Mouse (Mus musculus) heart, adult 18-20 months (tissue): ENCODE results near the gene Cdkn1a. TPM values are rescaled to one million over a fixed set of nuclear protein-coding genes. Genes with fewer than 3 reads are reported as not detected.
"Not testable (repeated sequence)": the region's sequence is repeated elsewhere in the genome, so short reads cannot be mapped to it uniquely, and the experiment has no call there.

Experiments
- DNase-seq, 2 experiments: peaks; one replicate each; pipeline ENCODE4 v3.0.0; 2021 to 2022; ENCODE audit warnings: mixed read lengths in 1 of 2
- total RNA-seq, 2 experiments: library from RNA; stranded (reverse); gene quantifications; 2 replicates each; pipeline ENCODE4 v1.2.3; 2021

Cdkn1a gene
- total RNA-seq, 2 experiments from 2014 or later = 101 to 149 TPM

DNA sequence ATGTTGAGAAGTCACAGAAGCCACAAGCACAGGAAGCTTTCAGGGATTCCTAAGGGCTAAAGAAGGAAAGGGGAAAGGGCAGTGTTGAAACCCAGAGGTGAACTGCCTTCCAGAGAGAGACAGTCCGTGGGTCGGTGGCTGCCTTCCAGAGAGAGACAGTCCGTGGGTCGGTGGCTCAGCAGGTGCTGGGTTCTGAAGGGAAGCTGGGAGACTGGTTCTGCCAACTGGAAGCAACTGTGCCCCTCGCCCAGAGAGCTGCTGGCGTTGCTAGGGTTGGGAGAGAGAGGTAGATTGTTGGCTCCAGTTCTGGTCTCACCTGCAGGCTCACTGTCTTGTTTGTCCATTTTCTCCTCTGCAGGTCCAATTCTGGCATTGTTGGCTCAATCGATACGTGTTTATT is 32.3 kb upstream of the Cdkn1a start:
- DNase-seq = no peak

DNA sequence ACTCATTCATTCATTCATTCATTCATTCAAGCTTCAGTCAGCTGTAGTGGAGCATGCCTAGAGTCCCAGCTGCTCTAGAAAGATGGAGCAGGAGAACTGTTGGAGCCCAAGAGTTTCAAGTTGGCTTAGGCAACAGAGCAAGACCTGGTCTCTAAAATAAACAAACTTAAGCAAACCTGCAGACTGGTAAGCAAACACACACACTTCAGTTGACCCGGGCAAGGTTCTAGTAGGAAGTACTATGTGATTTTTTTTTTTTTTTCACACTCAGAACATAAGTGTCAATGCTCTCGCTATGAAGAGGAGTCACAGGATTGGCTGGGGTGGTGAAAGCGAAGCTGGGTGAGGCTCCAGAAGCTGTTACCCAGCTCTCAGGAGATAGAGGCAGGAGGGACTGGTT is 31.2 kb upstream of the Cdkn1a start:
- no peak for DNase-seq

DNA sequence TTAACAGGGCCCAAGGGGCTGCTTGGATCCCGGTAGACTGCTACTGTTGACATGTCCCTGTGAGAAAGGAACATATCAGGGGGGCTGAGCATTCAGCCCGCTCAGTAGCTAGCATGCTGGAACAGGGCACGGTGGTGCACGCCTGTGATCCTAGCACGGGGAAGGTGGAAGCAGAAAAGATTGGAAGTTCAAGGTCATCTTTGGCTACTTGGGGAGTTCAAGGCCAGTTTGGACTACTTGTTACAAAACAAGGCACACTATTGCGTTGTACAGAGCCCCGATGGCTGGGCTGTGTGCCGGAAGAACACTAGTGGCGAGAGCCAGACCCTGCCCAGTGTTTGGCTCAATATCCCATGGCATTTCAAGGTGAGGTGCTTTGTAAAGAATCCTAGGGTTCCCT is 29.8 kb upstream of the Cdkn1a start:
- no peak for DNase-seq

GRCm38 (mm10) chr17:29062119-29063035 is 28.4 kb upstream of the Cdkn1a start:
- peak; percentile 65 to 68 for DNase-seq

DNA sequence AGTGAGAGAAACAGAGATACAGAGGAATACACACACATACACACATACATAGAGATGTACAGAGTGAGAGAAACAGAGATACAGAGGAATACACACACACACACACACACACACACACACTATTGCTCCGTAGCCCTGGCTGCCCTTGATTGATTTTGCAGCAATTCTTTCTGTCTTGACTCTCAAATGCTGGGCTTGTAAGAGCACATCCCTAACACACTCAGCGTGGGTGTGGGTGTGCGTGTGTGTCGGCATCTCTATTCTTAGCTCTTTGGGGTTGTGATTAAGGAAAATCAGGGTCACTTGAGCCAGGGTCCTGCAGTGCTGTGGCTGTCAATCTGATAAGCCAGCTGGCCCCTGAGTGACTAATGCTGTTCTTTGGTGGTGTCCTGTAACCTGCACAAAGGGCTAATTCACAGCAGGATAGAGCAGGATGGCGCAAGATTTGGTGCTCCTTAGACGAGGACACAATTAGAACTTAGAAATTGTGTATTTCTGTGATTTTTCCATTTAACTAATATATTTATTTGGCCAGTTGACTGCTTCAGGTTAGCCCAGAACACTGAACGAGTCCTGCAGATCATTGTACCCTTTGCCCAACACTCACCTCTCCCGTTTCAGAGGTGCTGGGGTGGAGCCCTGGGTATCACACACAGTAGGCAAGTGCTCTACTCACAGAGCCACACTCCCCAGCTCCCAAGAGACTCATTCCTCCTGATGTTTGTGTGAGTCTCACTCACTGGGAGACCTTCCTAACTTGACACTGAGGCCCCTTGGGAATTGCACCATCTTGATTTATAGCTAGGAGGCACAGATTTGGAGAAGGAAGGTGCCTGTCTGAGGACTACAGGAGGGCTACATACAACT is 27.4 kb upstream of the Cdkn1a start:
- no peak for DNase-seq

DNA sequence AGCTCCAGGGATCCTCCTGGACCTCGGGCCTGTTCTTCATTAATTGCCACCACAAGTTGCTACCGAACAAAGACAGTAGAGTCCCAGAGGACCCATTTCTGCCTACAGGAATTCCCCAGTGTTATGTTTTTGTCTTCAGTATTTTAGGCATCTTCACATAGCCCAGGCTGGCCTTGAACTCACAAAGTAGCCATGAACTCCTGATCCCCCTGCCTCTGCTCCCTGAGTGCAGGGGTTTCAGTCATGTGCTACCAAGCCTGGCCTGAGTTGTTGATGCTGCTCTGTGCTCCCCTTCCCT is 26.8 kb upstream of the Cdkn1a start:
- no peak for DNase-seq

DNA sequence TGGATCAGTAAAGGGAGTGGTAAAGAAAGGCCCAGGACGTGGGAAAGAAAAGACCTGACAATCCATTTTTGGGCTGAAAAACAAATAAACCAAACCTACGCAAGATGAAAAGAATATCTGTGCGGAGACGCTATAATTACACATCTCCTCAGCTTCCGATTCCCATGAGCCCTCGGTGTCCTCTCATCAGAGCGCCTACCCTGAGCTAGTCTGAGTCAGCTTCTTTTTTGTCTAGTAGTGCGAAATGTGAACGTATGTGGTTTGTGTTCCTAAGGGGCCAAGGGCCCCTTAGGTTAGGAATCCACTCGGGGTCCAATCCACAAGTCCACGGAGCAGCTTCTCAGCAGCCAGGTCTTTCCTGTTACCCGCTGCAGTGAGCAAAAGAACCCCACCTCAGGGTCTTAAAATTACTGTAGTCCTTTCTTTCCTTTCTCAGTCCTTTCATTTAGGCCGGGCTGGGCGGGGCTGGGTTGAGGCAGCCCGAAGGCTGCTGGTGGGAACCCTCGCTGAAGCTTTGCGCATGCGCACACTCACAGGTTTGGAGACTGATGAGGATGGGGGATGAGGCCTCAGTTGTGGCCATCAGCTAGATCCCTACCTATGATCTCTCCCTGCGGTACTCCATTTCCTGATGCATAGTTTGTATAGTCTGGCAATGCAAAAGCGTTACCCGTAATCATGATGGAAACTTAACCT is 25.4 kb upstream of the Cdkn1a start:
- DNase-seq = no peak

DNA sequence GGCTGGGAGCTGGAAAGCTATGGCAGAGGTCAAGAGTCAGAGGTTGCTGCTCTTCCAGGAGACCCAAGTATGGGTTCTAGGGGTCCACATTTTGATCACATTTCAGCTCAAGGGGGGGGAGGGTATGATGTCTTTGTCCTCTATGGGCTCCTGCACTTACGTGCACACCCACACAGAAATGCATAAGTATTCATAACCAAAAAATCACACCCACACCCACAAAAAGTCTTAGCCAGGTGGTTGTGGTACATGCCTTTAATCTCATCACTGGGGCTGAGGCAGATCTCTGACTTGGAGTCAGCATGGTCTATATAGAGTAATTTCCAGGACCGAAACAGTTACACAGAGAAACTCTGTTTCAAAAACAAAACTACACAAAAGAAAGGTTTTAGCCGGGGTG is 24.8 kb upstream of the Cdkn1a start:
- no peak for DNase-seq

- DNase-seq = not testable (repeated sequence)
These were observed 23.4 kb upstream of the Cdkn1a start for GRCm38 (mm10) chr17:29067416-29067815.

DNA sequence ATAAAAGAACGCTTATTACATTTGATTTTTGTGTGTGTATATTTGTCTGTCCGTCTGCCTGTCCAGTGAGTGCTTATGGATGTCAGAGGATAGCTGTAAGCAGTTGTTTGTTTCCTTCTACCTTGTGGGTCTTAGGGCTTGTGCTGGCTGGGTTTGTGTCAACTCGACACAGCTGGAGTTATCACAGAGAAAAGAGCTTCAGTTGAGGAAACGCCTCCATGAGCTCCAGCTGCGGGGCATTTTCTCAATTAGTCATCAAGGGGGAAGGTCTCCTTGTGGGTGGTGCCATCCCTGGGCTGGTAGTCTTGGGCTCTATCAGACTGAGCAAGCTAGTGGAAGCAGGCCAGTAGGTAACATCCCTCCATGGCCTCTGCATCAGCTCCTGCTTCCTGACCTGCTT is 22.9 kb upstream of the Cdkn1a start:
- no peak for DNase-seq

DNA sequence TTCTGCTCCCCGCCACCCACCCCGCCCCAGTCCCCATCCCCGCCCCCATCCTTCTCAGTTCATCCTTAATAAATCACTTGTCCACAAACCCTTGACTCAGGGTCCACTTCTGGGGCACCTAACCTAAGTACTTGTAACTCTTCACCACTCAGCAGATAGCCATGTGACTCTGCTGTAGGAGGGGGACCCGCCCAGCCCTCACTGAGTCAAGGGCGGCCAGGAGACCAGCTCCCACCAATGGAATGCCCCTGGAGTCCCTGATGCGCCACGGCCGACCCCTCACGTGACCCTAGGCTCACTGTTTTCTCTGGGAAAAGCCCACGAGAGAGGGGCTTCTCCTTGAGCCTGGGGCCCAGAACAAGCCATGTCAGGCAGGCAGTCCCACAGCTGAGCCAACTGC is 21.7 kb upstream of the Cdkn1a start:
- no peak for DNase-seq

GRCm38 (mm10) chr17:29071820-29072219 is 19.0 kb upstream of the Cdkn1a start:
- no peak for DNase-seq

GRCm38 (mm10) chr17:29072701-29073307 is 18.0 kb upstream of the Cdkn1a start:
- peak in 1 of 2 experiments; percentile 19 for DNase-seq

DNA sequence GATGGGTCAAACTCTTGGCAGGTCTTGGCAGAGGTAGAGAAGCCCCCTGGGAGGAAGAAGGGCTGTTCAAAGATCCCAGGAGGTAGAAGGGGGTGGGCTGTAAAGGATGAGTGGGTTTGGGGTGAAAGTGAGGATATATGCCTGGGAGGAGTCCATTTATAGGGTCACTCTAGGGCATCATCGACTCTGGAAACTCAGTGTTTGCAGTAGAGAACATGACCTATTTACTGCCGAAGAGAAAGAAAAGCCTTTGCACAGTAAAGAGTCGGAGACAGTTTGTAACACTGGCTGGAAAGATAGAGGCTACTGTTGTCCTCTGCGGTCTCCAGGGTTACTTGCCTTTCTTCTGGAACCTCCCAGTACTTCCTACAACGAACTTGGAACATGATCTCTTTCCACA is 17.5 kb upstream of the Cdkn1a start:
- no peak for DNase-seq

GRCm38 (mm10) chr17:29074085-29074484 is 16.7 kb upstream of the Cdkn1a start:
- DNase-seq = no peak

DNA sequence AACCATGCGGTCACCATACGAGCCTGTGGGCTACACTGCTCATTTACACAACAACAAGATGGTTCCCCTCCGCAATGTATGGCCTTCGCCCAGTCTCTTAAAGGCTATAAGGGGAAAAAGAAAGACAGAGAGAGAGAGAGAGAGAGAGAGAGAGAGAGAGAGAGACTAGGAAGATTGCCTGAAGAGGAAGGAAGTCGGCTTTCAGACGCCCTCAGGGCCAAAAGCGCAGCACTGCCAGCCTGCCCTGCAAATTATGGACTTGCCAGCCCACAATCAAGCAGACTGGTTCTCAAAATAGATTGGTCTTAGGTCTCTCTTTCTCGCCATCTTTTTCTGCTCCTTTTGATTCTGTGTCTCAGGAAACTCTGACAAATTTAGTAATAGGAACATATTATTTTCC is 14.5 kb upstream of the Cdkn1a start:
- no peak for DNase-seq

DNA sequence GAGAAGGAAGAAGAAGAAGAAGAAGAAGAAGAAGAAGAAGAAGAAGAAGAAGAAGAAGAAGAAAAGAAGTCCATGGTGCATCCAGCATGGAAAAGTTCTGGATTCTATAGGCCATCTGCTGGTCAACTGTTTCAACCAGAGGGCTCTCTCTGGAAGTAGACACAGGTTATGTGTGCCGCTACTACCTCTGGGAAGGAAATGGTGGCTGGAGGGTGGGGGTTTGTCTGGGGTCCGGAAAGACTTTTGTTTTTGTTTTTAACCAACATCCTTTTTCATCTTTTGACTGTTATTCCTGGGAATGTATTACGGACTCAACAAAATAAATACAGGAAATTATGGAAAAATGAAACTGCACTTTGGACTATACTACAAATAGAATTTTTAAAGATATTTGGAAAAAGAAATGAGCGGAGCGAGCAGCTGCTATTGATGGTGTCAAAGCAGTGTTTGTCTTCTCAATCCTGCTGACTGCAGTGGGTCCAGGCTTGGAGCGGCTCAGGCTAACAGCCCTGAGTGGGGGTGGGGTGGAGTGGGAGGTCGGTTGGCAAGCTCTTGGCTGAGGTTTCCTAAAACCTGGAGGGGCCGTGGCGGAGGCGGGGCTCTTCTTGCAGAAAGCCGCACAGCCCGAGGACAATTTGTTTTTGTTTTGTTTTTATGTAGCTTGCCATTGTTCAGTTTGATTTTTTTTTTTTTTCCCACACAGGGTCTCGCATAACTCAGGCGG is 12.8 kb upstream of the Cdkn1a start:
- peak; percentile 65 to 68 for DNase-seq

GRCm38 (mm10) chr17:29078519-29079383 is 12.0 kb upstream of the Cdkn1a start:
- DNase-seq = peak; percentile 88 to 92

DNA sequence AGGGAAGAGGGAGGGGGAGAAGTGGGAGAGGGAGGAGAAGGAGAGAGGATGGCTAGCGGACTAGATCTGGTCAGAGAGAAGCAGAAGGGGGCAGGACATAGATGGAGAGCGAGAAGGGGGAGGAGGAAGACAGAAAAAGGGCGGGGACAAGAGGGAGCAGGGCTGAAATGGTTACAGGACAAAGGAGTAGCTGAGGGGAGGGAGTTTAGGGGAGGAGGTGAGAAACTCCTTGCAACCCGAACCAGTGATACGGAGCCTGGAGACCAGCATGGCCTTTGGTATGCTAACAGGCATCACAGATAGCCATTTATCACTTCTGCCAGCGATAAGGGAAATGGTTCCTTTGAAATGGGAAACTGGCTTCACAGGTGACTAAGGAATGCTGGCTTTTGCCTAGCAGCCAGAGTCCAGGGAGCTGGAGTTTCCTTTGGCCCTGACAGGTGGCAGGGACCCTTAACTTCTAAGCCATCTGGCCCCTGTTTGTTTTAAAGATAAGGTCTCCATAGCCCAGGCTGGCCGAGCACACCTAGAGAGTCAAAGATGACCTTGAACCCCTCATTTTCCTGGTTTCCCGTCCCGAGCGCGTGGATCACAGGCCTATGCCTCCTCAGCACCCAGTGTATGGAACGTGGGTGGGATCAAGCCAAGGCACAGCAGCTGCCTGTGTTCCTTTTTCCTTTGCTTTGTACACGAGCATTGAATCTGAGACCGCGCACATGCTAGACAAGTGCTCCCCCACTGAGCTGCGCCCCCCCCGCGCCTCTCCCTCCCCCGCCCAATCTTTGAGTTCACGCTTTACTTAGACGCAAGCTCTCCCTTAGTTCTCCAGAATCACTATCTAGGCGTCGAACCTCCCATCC is 9.8 kb upstream of the Cdkn1a start:
- DNase-seq = no peak
